Mouse (Mus musculus): ENCODE results near the gene Rps6ka2.
"Not testable (repeated sequence)": the region's sequence is repeated elsewhere in the genome, so short reads cannot be mapped to it uniquely, and the experiment has no call there.

Gene Rps6ka2

DNA sequence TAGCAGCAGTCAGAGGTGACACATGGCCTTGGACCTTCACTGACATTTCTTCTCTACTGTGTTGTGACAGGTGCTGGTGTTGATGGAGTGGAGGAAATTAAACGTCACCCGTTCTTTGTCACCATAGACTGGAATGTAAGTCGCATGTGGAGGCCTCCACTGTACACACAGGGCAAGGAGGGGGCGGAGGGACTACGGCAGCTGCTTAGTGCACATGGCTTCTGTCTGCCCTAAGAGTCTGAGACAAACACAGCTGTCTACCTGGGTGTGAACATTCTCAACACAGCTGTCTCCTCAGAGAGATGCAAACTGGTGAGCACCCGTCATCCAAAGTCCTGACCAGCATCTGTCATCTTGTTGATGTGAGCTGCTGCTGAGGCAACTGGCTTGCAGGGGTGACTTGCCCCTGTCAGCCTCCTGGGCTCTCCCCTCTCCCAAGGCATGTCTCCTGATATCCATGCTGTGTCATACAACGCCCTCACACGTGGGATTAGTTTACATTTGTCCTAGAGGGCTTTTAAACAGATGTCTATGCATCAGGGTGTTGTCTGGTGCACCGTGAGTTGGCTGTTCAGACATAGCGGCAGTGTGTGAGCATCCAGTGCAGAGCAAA lies 101.7 kb downstream of the Rps6ka2 start:
- DNase-seq = no peak

GRCm38 (mm10) chr17:7273054-7273453 lies 103.1 kb downstream of the Rps6ka2 start:
- no peak for DNase-seq

DNA sequence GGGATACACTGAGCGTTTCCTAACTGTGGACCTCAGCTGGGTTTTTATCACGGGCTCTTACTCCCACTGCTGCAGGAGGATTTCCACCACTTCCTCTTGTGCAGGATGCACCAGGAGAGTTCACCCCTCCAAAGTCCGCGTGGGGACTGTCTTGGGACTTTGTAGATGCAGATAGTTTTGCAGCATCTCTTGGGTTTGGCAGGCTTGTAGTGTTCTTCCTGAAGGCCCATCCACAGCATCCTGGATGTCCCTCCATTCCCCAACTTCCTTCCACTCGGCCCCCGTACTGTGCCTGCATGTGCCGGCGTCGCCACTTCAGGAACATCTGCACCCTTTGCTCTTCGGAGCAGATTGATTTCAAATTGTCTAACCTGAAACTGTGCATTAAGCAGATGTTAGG lies 103.9 kb downstream of the Rps6ka2 start:
- DNase-seq = no peak

DNA sequence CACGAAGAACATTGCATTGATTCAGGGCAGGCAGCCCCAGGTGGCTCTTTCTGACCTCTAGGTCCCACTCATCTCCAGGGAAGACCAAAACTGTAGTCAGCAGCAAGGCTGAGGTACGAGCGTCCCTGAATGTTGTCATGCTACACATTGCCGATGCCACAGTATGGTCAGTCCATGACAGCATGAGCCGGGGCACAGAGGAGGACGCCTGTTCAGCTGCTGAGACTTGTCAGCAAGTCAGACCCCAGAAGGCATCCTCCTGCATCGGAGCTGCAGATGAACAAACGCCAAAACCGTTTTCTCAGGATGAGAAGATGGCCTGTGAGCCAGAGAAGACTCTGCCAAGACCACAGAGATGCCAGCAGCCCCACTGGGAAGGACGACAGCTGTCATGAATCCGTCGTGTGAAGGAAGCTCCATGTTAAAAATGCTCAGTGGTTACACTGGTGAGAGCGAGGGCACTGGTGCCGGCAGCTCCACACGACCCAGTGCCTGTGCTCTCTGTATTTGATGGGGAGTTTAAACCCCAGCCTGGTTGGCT lies 108.9 kb downstream of the Rps6ka2 start:
- no peak for DNase-seq

DNA sequence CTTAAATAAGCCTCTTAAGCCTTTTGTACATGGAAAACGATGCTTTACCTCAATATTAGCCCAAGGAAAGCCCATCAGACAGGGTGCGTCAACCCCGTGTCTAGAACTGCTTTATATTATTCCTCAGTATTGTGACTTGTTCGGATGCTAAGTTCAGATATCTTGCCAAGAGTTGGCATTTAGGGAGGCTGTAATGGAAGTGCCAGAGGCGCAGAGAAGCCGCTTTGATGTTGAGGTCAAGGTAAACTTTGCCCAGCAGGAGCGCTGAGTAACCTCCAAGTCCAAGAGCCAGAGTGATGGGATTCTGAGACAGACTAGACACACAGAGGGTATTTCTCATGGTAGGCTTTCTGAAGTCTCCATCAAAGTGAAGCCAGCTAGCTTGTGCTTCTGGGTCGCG lies 109.3 kb downstream of the Rps6ka2 start:
- no peak for DNase-seq

DNA sequence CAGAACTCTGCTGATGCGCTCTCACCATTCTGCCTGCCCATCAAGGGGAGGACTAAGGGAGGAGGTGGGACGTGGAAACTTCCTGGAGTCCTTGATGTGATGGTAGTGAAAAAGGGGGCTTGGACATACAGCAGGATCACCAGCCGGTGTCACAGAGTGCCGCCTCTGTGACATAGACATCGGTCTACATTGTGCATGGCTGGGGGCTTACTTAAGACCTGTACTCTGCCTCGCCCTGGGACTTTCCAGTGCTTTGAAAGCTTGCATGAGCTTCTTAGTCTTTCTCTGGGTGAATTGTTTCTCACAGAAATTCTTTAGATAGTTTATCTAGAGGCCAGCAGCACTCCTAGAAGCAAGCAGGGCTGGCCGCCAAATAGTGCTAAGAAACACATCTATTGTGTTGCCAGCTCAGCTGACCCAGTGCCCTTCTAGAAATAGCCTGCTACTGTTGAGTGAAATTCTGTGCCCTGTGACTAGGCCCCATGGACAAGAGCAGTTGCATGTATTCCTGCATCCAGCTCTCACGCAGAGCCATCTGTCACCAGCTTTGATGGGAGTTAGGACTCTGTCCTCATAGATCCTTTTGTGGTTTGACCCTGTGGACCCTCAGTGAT lies 114.5 kb downstream of the Rps6ka2 start:
- DNase-seq = no peak

DNA sequence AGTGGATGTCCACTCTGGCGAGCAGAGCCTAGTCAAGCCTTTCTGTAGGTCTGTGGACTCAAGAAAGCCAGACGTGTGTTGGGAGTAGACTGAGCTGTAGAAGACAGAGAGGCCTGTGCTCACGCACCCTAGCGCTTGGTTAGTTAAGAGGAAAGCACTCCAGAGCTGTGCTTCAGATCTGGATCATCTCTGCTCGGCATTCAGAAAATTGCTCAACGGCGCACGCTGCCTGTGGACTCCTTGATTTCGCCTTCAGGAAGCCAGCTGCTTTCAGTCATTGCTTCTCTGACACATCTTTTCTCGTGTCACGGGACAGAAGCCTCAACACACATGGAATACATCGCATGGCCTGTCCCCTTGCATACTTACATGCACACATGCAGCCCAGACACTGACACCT lies 115.4 kb downstream of the Rps6ka2 start:
- DNase-seq = no peak

- no peak for DNase-seq
Observed at GRCm38 (mm10) chr17:7286422-7287050, 116.6 kb downstream of the Rps6ka2 start.

GRCm38 (mm10) chr17:7292012-7292684 lies 122.2 kb downstream of the Rps6ka2 start:
- DNase-seq = no peak

- peak in 1 of 2 experiments; percentile 10 for DNase-seq
Observed at GRCm38 (mm10) chr17:7306278-7307196, 136.6 kb downstream of the Rps6ka2 start.

DNA sequence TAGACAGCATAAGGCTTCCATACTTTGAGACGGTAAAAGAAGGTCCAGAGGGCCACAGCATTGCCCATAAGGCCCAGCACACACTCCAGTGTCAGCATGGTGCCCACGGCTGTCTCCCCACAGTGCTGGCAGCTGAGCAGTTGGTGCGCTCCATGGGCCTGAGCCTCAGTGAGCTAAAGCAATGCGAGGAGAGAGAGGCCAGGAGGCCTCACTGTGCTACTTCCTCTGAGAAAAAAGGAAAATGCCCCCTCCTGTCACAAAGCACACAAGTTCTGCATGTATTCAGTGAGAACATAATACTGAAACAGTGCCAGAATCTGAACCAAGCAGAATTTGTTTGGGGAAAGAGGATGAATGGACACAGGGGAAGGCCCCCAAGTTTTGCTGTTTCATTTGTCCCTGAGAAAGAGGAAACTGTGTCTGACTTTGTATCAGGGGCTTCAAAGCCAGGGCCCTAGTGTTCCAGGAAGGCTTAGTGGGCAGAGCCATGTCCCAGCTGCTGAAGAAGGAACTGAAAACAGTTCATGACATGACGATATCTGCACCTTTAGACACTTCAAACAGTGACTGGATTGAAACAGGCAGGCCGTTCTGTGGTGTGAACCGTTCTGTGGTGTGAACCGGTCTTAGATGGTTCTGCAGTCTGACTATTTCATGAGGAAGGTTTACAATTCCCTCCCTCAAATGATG lies 145.9 kb downstream of the Rps6ka2 start:
- not testable (repeated sequence) for DNase-seq

- DNase-seq = not testable (repeated sequence)
Observed at GRCm38 (mm10) chr17:7319789-7320188, 149.9 kb downstream of the Rps6ka2 start.

- not testable (repeated sequence) for DNase-seq
Observed at GRCm38 (mm10) chr17:7324346-7324745, 154.4 kb downstream of the Rps6ka2 start, which contains the start of gene Tcp10a. Tcp10a (plus strand) TSS chr17:7324646.

- not testable (repeated sequence) for DNase-seq
Observed at GRCm38 (mm10) chr17:7326415-7326814, 156.5 kb downstream of the Rps6ka2 start.

GRCm38 (mm10) chr17:7332745-7333144 lies 162.8 kb downstream of the Rps6ka2 start:
- DNase-seq = not testable (repeated sequence)

- DNase-seq = not testable (repeated sequence)
Observed at GRCm38 (mm10) chr17:7337381-7337780, 167.5 kb downstream of the Rps6ka2 start.

DNA sequence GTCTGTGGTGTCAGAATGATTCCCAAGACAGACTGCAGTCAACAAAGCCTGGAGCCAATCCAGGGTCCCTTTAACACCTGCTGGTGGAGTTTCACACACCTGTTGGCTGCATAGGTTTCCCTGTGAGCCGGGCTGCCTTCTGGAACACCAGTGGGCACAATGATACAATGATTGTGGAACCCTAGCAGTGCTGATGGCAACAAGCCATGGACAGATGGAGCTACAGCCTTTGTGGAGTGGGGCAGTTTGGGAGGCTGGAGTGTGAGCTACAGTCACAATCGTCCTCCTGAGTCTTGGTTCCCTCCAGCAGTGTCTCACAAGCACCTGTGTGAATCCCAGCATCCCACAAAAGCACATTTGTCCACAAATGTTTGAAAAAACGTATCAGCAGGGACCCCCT lies 178.8 kb downstream of the Rps6ka2 start:
- DNase-seq = not testable (repeated sequence)

- DNase-seq = not testable (repeated sequence)
Observed at GRCm38 (mm10) chr17:7352596-7352995, 182.7 kb downstream of the Rps6ka2 start, which contains the start of gene Ttll2. Ttll2 (minus strand) TSS chr17:7352696.
